Mouse (Mus musculus): ENCODE measurements around the gene Bag6.

GRCm38 (mm10) chr17:35147922-35148639 lies 13.1 kb downstream of the Bag6 start:
- TF ChIP-seq CTCF (IDR thresholded peaks at IDR 0.05) (no peak), EP300 (IDR thresholded peaks at IDR 0.05; ENCODE audit: insufficient read depth, low read depth, low read length) (peak; percentile 32; the same call in 1 of the 2 replicates)
